Mouse (Mus musculus) gastrocnemius, adult 18-20 months (tissue): Measurements from ENCODE around the gene Midn. TPM values are rescaled to one million over a fixed set of nuclear protein-coding genes. Genes with fewer than 3 reads are reported as not detected.

Experiments
- DNase-seq: peaks from one replicate; pipeline ENCODE4 v3.0.0; 2021; ENCODE audit warnings: low spot score
- long read RNA-seq, 2 experiments: library from polyadenylated mRNA; stranded (forward); transcript quantifications; one replicate each; pipeline ENCODE4 v2.0.0; 2021
- total RNA-seq, 2 experiments: library from RNA; stranded (reverse); gene quantifications; 2 replicates each; pipeline ENCODE4 v1.2.3; 2021

Gene Midn
- total RNA-seq: 10 to 100 TPM; 40.6 to 47.9 TPM
- long read RNA-seq, experiment 1: 0 reads
- long read RNA-seq, experiment 2, partial matches to known transcripts: 0 of 3 reads
- long read RNA-seq, experiment 2, other reads (novel, unspliced or antisense): 3 of 3 reads

- peak; percentile 90 for DNase-seq
Observed at GRCm38 (mm10) chr10:80147719-80148601, at the start of gene Midn. Gene Midn, plus strand, starts transcription at chr10:80148272.

GRCm38 (mm10) chr10:80098630-80099029, 49.4 kb upstream of the Midn start:
- no peak for DNase-seq

GRCm38 (mm10) chr10:80100982-80101381, 47.1 kb upstream of the Midn start:
- no peak for DNase-seq

GRCm38 (mm10) chr10:80102216-80102915, 45.7 kb upstream of the Midn start:
- DNase-seq: peak; percentile 84

- no peak for DNase-seq
Observed at GRCm38 (mm10) chr10:80103032-80103431, 45.0 kb upstream of the Midn start.

GRCm38 (mm10) chr10:80104181-80104580, 43.9 kb upstream of the Midn start:
- no peak for DNase-seq

GRCm38 (mm10) chr10:80105460-80105859, 42.6 kb upstream of the Midn start, which contains the start of gene Sbno2:
Gene Sbno2, minus strand, starts transcription at chr10:80105571.
- no peak for DNase-seq

- DNase-seq: no peak
Observed at GRCm38 (mm10) chr10:80105926-80106325, 42.1 kb upstream of the Midn start.

GRCm38 (mm10) chr10:80107678-80108077, 40.4 kb upstream of the Midn start:
- DNase-seq: no peak

- DNase-seq: peak; percentile 93
Observed at GRCm38 (mm10) chr10:80114341-80115284, 33.5 kb upstream of the Midn start.

- peak; percentile 100 for DNase-seq
Observed at GRCm38 (mm10) chr10:80115290-80115943, 32.7 kb upstream of the Midn start, which contains the start of gene Stk11. Gene Stk11, plus strand, starts transcription at chr10:80115803.

- no peak for DNase-seq
Observed at GRCm38 (mm10) chr10:80115944-80116335, 32.1 kb upstream of the Midn start.

GRCm38 (mm10) chr10:80116563-80116926, 31.5 kb upstream of the Midn start:
- no peak for DNase-seq

- peak; percentile 81 for DNase-seq
Observed at GRCm38 (mm10) chr10:80116927-80117691, 31.0 kb upstream of the Midn start.

- DNase-seq: no peak
Observed at GRCm38 (mm10) chr10:80117736-80118135, 30.3 kb upstream of the Midn start.

GRCm38 (mm10) chr10:80118552-80118951, 29.5 kb upstream of the Midn start:
- DNase-seq: no peak

- peak; percentile 60 for DNase-seq
Observed at GRCm38 (mm10) chr10:80120146-80120545, 27.9 kb upstream of the Midn start.

- DNase-seq: no peak
Observed at GRCm38 (mm10) chr10:80121639-80122038, 26.4 kb upstream of the Midn start.

- no peak for DNase-seq
Observed at GRCm38 (mm10) chr10:80123932-80124562, 24.0 kb upstream of the Midn start.
